Mouse (Mus musculus): ENCODE data around the gene Ppm1a.

GRCm38 (mm10) chr12:72723965-72724364, 33.3 kb upstream of the Ppm1a start:
- TF ChIP-seq EP300 (optimal IDR thresholded peaks at IDR 0.05), result no peak
- no peak for TF ChIP-seq CTCF (IDR thresholded peaks at IDR 0.05; ENCODE audit: low read depth)

Measured in stomach, postnatal 0 days (tissue).